ENCODE assay signal across 8 mouse cellular contexts in the genomic region with DNA sequence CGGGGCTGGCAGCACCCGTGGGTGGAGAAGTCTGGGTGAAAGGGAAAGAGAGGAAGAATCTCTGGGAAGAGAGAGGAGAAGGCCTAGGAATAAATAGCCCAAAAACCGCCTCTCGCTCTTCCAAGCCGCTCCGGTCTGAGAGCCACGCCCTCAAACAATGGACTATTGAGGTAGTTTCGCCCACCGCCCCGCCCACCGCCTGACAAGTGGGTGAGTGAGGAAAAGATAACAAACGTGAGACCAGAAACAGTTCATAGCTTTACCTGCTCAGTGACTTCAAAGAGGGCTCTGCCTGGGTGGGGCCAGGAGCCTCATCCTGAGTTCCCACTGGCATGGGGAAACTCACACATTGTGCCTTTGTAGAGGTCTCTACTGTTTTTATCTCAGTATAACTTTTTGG.
DNase-seq lines count a peak whose midpoint lies in the region; ATAC-seq and TF ChIP-seq lines count a peak whose summit lies in the region.

No protein-coding gene starts in this region.

- no peak overlapping the region for H3K4me3 ChIP-seq in lung, embryonic 14.5 days (ENCODE audit: low read depth, low read length)
- H3K4me3 ChIP-seq in forebrain, embryonic 11.5 days (ENCODE audit: low read depth, low read length) = no peak overlapping the region
- no peak overlapping the region for H3K4me3 ChIP-seq in limb, embryonic 15.5 days
- 0 out of 2 replicates have a peak overlapping the region, but pooled peaks have one; percentile 2 for H3K4me3 ChIP-seq in stomach, embryonic 15.5 days (replicated peaks)

- 15% methylated on average over 12 of the region's 12 CpGs for WGBS in lung, embryonic 14.5 days
- WGBS in forebrain, embryonic 11.5 days = 16% methylated on average over 12 of the region's 12 CpGs
- WGBS in limb, embryonic 15.5 days = 13% methylated on average over 12 of the region's 12 CpGs
- 17% methylated on average over 12 of the region's 12 CpGs for WGBS in stomach, embryonic 15.5 days

- intact Hi-C loops in gastrocnemius, postnatal 14 days (cut with DNase I; ENCODE audit: low total_unique reads) = no loop called here

- no peak overlapping the region for H3K9ac ChIP-seq in lung, embryonic 14.5 days
- peak overlapping the region; percentile 39; the same call in 1 of the 2 replicates for H3K9ac ChIP-seq in forebrain, embryonic 11.5 days (ENCODE audit: low read length)
- no peak overlapping the region for H3K9ac ChIP-seq in limb, embryonic 15.5 days
- no peak overlapping the region for H3K9ac ChIP-seq in stomach, embryonic 15.5 days

- H3K36me3 ChIP-seq in lung, embryonic 14.5 days (ENCODE audit: insufficient read depth) = no peaks in the 10 kb centered on the region
- H3K36me3 ChIP-seq in forebrain, embryonic 11.5 days (ENCODE audit: control insufficient read depth, insufficient read depth, low read length) = no peaks in the 10 kb centered on the region
- H3K36me3 ChIP-seq in limb, embryonic 15.5 days = no peaks in the 10 kb centered on the region
- H3K36me3 ChIP-seq in stomach, embryonic 15.5 days = no peaks in the 10 kb centered on the region

- no peak overlapping the region for H3K27ac ChIP-seq in lung, embryonic 14.5 days (ENCODE audit: low read depth)
- no peak overlapping the region for H3K27ac ChIP-seq in forebrain, embryonic 11.5 days (ENCODE audit: low read depth, low read length)
- H3K27ac ChIP-seq in limb, embryonic 15.5 days = no peak overlapping the region
- no peak overlapping the region for H3K27ac ChIP-seq in stomach, embryonic 15.5 days

- TF ChIP-seq CTCF in lung, embryonic 14.5 days (IDR thresholded peaks at IDR 0.05; ENCODE audit: low read depth) = no peak

- peaks cover 9% of the 10 kb centered on the region; the same call in 1 of the 2 replicates for H3K4me1 ChIP-seq in lung, embryonic 14.5 days (ENCODE audit: insufficient read depth)
- peaks cover 15% of the 10 kb centered on the region for H3K4me1 ChIP-seq in forebrain, embryonic 11.5 days (replicated peaks; ENCODE audit: control insufficient read depth, insufficient read depth, low read length)
- peaks cover 15% of the 10 kb centered on the region for H3K4me1 ChIP-seq in limb, embryonic 15.5 days
- H3K4me1 ChIP-seq in stomach, embryonic 15.5 days = peaks cover 14% of the 10 kb centered on the region

- peak overlapping the region; percentile 36 for H3K4me2 ChIP-seq in lung, embryonic 14.5 days
- peak overlapping the region; percentile 34; the same call in 1 of the 2 replicates for H3K4me2 ChIP-seq in forebrain, embryonic 11.5 days (ENCODE audit: low read depth, low read length, severe bottlenecking)
- H3K4me2 ChIP-seq in limb, embryonic 15.5 days = 0 out of 2 replicates have a peak overlapping the region, but pooled peaks have one; percentile 0
- peak overlapping the region; percentile 26; the same call in 1 of the 2 replicates for H3K4me2 ChIP-seq in stomach, embryonic 15.5 days

- DNase-seq in lung, embryonic 14.5 days = peak; percentile 65
- DNase-seq in lung, postnatal 14 days = no peak
- DNase-seq in forebrain, embryonic 11.5 days (ENCODE audit: low spot score) = peak; percentile 59
- no peak for DNase-seq in frontal cortex, postnatal 10 days (ENCODE audit: low spot score in 2 of 2)
- DNase-seq in gastrocnemius, postnatal 14 days = no peak
- no peak for DNase-seq in natural killer cell, adult 2 months (ENCODE audit: low spot score in 2 of 2)

- ATAC-seq in lung, embryonic 14.5 days (ENCODE audit: insufficient read depth) = peak; percentile 44
- no peak for ATAC-seq in forebrain, embryonic 11.5 days (replicated peaks; ENCODE audit: low FRiP score)
- ATAC-seq in limb, embryonic 15.5 days (ENCODE audit: insufficient number of reproducible peaks, low FRiP score, low TSS enrichment, low read depth) = no peak
- 0 out of 2 replicates have a peak, but pooled peaks have one; percentile 51 for ATAC-seq in stomach, embryonic 15.5 days (ENCODE audit: insufficient read depth, low FRiP score, low read depth)

- H3K27me3 ChIP-seq in lung, embryonic 14.5 days (ENCODE audit: insufficient read depth, low read length) = no peaks in the 10 kb centered on the region
- no peaks in the 10 kb centered on the region for H3K27me3 ChIP-seq in forebrain, embryonic 11.5 days (ENCODE audit: control insufficient read depth, insufficient read depth, low read length)
- no peaks in the 10 kb centered on the region for H3K27me3 ChIP-seq in limb, embryonic 15.5 days
- H3K27me3 ChIP-seq in stomach, embryonic 15.5 days (replicated peaks) = no peaks in the 10 kb centered on the region

- H3K9me3 ChIP-seq in lung, embryonic 14.5 days (ENCODE audit: low read depth, low read length) = no peaks in the 10 kb centered on the region
- no peaks in the 10 kb centered on the region for H3K9me3 ChIP-seq in forebrain, embryonic 11.5 days (ENCODE audit: control insufficient read depth, low read length)
- no peaks in the 10 kb centered on the region for H3K9me3 ChIP-seq in limb, embryonic 15.5 days
- no peaks in the 10 kb centered on the region for H3K9me3 ChIP-seq in stomach, embryonic 15.5 days

Comparison
In these comparisons a context has a peak if more than half of its experiments do, and no peak if none do; other contexts are left out.
1. DNase-seq: peak in lung, embryonic 14.5 days (single experiment) and forebrain, embryonic 11.5 days (single experiment); none in lung, postnatal 14 days (single experiment), frontal cortex, postnatal 10 days (0 of 2), gastrocnemius, postnatal 14 days (single experiment) and natural killer cell, adult 2 months (0 of 2).
2. ATAC-seq: peak in lung, embryonic 14.5 days (single experiment) and stomach, embryonic 15.5 days (single experiment); none in forebrain, embryonic 11.5 days (single experiment) and limb, embryonic 15.5 days (single experiment).
3. Peak in every context shown above with its lines, with median percentiles within 50 percentile points of each other: H3K4me2 ChIP-seq.